Mouse (Mus musculus): ENCODE measurements around the gene Pogz. TPM values are rescaled to one million over a fixed set of nuclear protein-coding genes. Genes with fewer than 3 reads are reported as not detected.
"Not testable (repeated sequence)": the region's sequence is repeated elsewhere in the genome, so short reads cannot be mapped to it uniquely, and the experiment has no call there.

Gene Pogz
- polyA plus RNA-seq, 1 experiment = 18.3 TPM

- H3K4me1 ChIP-seq = peaks cover under 1% of the 10 kb centered on the region; the same call in 1 of the 2 replicates
- TF ChIP-seq GATA1 (IDR thresholded peaks at IDR 0.05; ENCODE audit: borderline replicate concordance, low read length) = no peak
- TF ChIP-seq FLI1 (IDR thresholded peaks at IDR 0.05; ENCODE audit: low read length) = no peak
- no peak overlapping the region for H3K4me3 ChIP-seq (replicated peaks)
- H3K36me3 ChIP-seq (replicated peaks; ENCODE audit: low read length) = no peaks in the 10 kb centered on the region
- H3K9me3 ChIP-seq = no peaks in the 10 kb centered on the region
- peaks cover 9% of the 10 kb centered on the region for H3K27me3 ChIP-seq (replicated peaks)
Measured at GRCm38 (mm10) chr3:94894076-94894475, 56.7 kb downstream of the Pogz start.

- Histone ChIP-seq H3K9me3 (no peaks in the 10 kb centered on the region), H3K4me1 (peaks cover 13% of the 10 kb centered on the region), H3K4me3 (replicated peaks) (peak overlapping the region; percentile 64), H3K36me3 (replicated peaks; ENCODE audit: low read length) (no peaks in the 10 kb centered on the region), H3K27me3 (replicated peaks) (peaks cover 2% of the 10 kb centered on the region)
- no peak for TF ChIP-seq GATA1 (IDR thresholded peaks at IDR 0.05; ENCODE audit: borderline replicate concordance, low read length)
- TF ChIP-seq FLI1 (IDR thresholded peaks at IDR 0.05; ENCODE audit: low read length) = no peak
Measured at GRCm38 (mm10) chr3:94902747-94903146, 65.4 kb downstream of the Pogz start.

GRCm38 (mm10) chr3:94904759-94905158 lies 67.4 kb downstream of the Pogz start:
- not testable (repeated sequence) for H3K27me3 ChIP-seq (replicated peaks); H3K9me3 ChIP-seq; H3K4me3 ChIP-seq (replicated peaks); H3K36me3 ChIP-seq (replicated peaks; ENCODE audit: low read length)
- H3K4me1 ChIP-seq = peaks cover 13% of the 10 kb centered on the region

GRCm38 (mm10) chr3:94906482-94906881 lies 69.1 kb downstream of the Pogz start:
- H3K36me3 ChIP-seq (replicated peaks; ENCODE audit: low read length) = no peaks in the 10 kb centered on the region
- no peak for TF ChIP-seq FLI1 (IDR thresholded peaks at IDR 0.05; ENCODE audit: low read length)
- TF ChIP-seq GATA1 (IDR thresholded peaks at IDR 0.05; ENCODE audit: borderline replicate concordance, low read length) = no peak
- H3K9me3 ChIP-seq = no peaks in the 10 kb centered on the region
- peaks cover 6% of the 10 kb centered on the region for H3K27me3 ChIP-seq (replicated peaks)
- H3K4me1 ChIP-seq = peaks cover 13% of the 10 kb centered on the region
- H3K4me3 ChIP-seq (replicated peaks) = no peak overlapping the region

- Histone ChIP-seq H3K9me3 (no peaks in the 10 kb centered on the region), H3K4me1 (peaks cover 19% of the 10 kb centered on the region), H3K4me3 (replicated peaks) (no peak overlapping the region), H3K36me3 (replicated peaks; ENCODE audit: low read length) (no peaks in the 10 kb centered on the region), H3K27me3 (replicated peaks) (peaks cover 22% of the 10 kb centered on the region)
- TF ChIP-seq FLI1 (IDR thresholded peaks at IDR 0.05; ENCODE audit: low read length) = no peak
Measured at GRCm38 (mm10) chr3:94911050-94911693, 73.8 kb downstream of the Pogz start.

- peaks cover 27% of the 10 kb centered on the region for H3K4me1 ChIP-seq
- no peaks in the 10 kb centered on the region for H3K9me3 ChIP-seq
- no peak for TF ChIP-seq GATA1 (IDR thresholded peaks at IDR 0.05; ENCODE audit: borderline replicate concordance, low read length)
- TF ChIP-seq FLI1 (IDR thresholded peaks at IDR 0.05; ENCODE audit: low read length) = no peak
- no peak overlapping the region for H3K4me3 ChIP-seq (replicated peaks)
- peaks cover 31% of the 10 kb centered on the region for H3K27me3 ChIP-seq (replicated peaks)
- no peaks in the 10 kb centered on the region for H3K36me3 ChIP-seq (replicated peaks; ENCODE audit: low read length)
Measured at GRCm38 (mm10) chr3:94913801-94914200, 76.4 kb downstream of the Pogz start.

GRCm38 (mm10) chr3:94915903-94916741 lies 78.8 kb downstream of the Pogz start:
- Histone ChIP-seq H3K27me3 (replicated peaks) (peaks cover 34% of the 10 kb centered on the region), H3K9me3 (no peaks in the 10 kb centered on the region), H3K4me1 (peaks cover 32% of the 10 kb centered on the region), H3K4me3 (replicated peaks) (peak overlapping the region; percentile 78), H3K36me3 (replicated peaks; ENCODE audit: low read length) (no peaks in the 10 kb centered on the region)
- no peak for TF ChIP-seq FLI1 (IDR thresholded peaks at IDR 0.05; ENCODE audit: low read length)
- TF ChIP-seq GATA1 (IDR thresholded peaks at IDR 0.05; ENCODE audit: borderline replicate concordance, low read length) = no peak

- TF ChIP-seq GATA1 (IDR thresholded peaks at IDR 0.05; ENCODE audit: borderline replicate concordance, low read length) (no peak), FLI1 (IDR thresholded peaks at IDR 0.05; ENCODE audit: low read length) (no peak)
- H3K9me3 ChIP-seq = no peaks in the 10 kb centered on the region
- no peaks in the 10 kb centered on the region for H3K36me3 ChIP-seq (replicated peaks; ENCODE audit: low read length)
- H3K27me3 ChIP-seq (replicated peaks) = peaks cover 36% of the 10 kb centered on the region
- H3K4me1 ChIP-seq = peaks cover 40% of the 10 kb centered on the region
- no peak overlapping the region for H3K4me3 ChIP-seq (replicated peaks)
Measured at GRCm38 (mm10) chr3:94917816-94918361, 80.5 kb downstream of the Pogz start.

- no peak for TF ChIP-seq GATA1 (IDR thresholded peaks at IDR 0.05; ENCODE audit: borderline replicate concordance, low read length)
- no peak for TF ChIP-seq FLI1 (IDR thresholded peaks at IDR 0.05; ENCODE audit: low read length)
- no peaks in the 10 kb centered on the region for H3K36me3 ChIP-seq (replicated peaks; ENCODE audit: low read length)
Measured at GRCm38 (mm10) chr3:94918845-94919244, 81.5 kb downstream of the Pogz start.

GRCm38 (mm10) chr3:94921104-94921503 lies 83.7 kb downstream of the Pogz start:
- no peaks in the 10 kb centered on the region for H3K9me3 ChIP-seq
- H3K27me3 ChIP-seq (replicated peaks) = peaks cover 20% of the 10 kb centered on the region
- H3K4me3 ChIP-seq (replicated peaks) = no peak overlapping the region
- H3K4me1 ChIP-seq = peaks cover 46% of the 10 kb centered on the region
- H3K36me3 ChIP-seq (replicated peaks; ENCODE audit: low read length) = no peaks in the 10 kb centered on the region
- TF ChIP-seq FLI1 (IDR thresholded peaks at IDR 0.05; ENCODE audit: low read length) (no peak), GATA1 (IDR thresholded peaks at IDR 0.05; ENCODE audit: borderline replicate concordance, low read length) (no peak)

More at GRCm38 (mm10) chr3:94918845-94919244, 81.5 kb downstream of the Pogz start:
- H3K4me1 ChIP-seq = peaks cover 44% of the 10 kb centered on the region
- peaks cover 30% of the 10 kb centered on the region for H3K27me3 ChIP-seq (replicated peaks)
- H3K9me3 ChIP-seq = no peaks in the 10 kb centered on the region
- no peak overlapping the region for H3K4me3 ChIP-seq (replicated peaks)
